ENCODE assay signal across 17 mouse cellular contexts in genomic region chr14:39240267-39240666, GRCm38 (mm10).
"Had no signal": no experiment of that assay in that cellular context is flagged by ENCODE, and none has a peak within 500 bp of the region (broad histone marks: within the 10 kb centered on the region; RNA-seq: fewer than 3 reads in every experiment).

No protein-coding gene starts in this region.

- H3K36me3 ChIP-seq: neural tube, embryonic 12.5 days; neural tube, embryonic 13.5 days; neural tube, embryonic 15.5 days; stomach, embryonic 15.5 days had no signal

- H3K4me1 ChIP-seq: neural tube, embryonic 12.5 days; neural tube, embryonic 13.5 days; neural tube, embryonic 15.5 days; stomach, embryonic 15.5 days had no signal

- H3K4me2 ChIP-seq: neural tube, embryonic 12.5 days; neural tube, embryonic 13.5 days; neural tube, embryonic 15.5 days; stomach, embryonic 15.5 days had no signal

- H3K9ac ChIP-seq: neural tube, embryonic 12.5 days; neural tube, embryonic 13.5 days; neural tube, embryonic 15.5 days; stomach, embryonic 15.5 days had no signal

- H3K27ac ChIP-seq: neural tube, embryonic 12.5 days; neural tube, embryonic 13.5 days; neural tube, embryonic 15.5 days; stomach, embryonic 15.5 days; stomach, postnatal 0 days had no signal

- DNase-seq: retina, postnatal 1 day; right cerebral cortex, adult 18-20 months; right cerebral cortex, postnatal 14 days; right cerebral cortex, postnatal 25 days; right cerebral cortex, postnatal 4 days; spleen, adult 18-20 months; thymus, adult 18-20 months; thymus, adult 2 months; thymus, postnatal 14 days; thymus, postnatal 25 days; thymus, postnatal 36 days; thymus, postnatal 4 days had no signal

- H3K27me3 ChIP-seq: neural tube, embryonic 12.5 days; neural tube, embryonic 13.5 days; neural tube, embryonic 15.5 days; stomach, embryonic 15.5 days had no signal

- H3K4me3 ChIP-seq: neural tube, embryonic 12.5 days; neural tube, embryonic 13.5 days; neural tube, embryonic 15.5 days; stomach, embryonic 15.5 days had no signal

- H3K9me3 ChIP-seq: neural tube, embryonic 12.5 days; neural tube, embryonic 13.5 days; neural tube, embryonic 15.5 days; stomach, embryonic 15.5 days had no signal
